Mouse (Mus musculus) c-Kit-positive CD71-positive TER-119-negative erythroid progenitor cells, embryonic 14.5 days (primary cell): ENCODE results near the gene Bcor.

Experiments used
- DNase-seq: peaks from one replicate; pipeline ENCODE4 v3.0.0-alpha.2; 2013; ENCODE audit warnings: low read depth

Bcor gene

GRCm38 (mm10) chrX:12065782-12066181, 94.4 kb downstream of the Bcor start:
- no peak for DNase-seq

DNA sequence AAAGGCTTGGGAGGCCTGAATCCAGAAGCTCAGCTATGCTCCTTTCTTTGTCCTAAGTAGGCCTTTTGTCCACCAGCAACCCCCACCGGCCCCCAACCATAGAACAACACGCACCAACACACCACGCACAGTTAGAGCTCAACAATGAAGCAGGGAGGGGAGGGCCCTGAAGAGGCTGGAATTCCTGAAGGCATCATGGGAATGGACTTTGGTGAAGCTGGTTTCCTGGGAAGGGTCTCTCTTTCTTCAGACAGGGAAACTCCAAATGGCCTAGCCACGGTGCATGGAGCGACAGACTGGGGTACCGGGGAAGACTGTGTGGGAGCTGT, 97.3 kb downstream of the Bcor start:
- DNase-seq = no peak

DNA sequence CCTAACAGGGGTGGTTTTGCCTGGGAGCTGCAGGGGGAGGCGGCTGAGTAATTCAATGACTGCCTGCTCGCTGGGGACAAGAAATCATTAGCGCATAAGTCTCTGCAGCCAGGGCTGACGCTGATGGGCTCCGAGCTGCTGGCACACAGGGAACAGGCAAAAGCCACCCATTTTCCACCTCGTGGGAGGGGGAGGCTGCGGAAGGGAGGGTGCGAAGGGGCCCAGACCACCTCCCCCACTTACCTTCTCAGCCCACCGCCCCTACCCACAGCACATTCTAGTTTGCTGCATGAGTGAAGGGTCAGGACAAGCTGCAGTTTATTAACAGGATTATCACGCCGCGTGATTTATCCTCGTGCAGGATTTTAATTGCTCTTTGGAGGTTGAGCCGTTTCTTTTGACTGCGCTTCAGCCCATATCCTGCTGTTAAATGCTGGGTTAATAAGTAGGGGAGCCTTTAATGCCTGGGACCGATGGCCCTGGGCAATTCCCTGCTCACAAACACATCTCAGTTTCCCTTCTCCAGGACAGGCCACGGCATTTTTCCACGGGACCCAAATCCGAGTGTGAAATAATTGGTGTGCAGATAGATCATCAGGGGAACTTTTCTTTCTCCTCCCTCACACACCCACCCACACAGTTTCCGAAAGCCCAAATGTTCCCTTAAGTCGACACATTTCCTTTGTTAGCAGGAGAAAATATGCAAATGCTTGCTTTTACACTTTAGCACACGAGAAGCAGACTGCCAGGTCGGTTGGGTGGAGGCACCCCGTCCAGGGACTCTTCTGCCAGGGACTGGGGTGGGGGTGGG, 97.8 kb downstream of the Bcor start:
- DNase-seq = no peak

DNA sequence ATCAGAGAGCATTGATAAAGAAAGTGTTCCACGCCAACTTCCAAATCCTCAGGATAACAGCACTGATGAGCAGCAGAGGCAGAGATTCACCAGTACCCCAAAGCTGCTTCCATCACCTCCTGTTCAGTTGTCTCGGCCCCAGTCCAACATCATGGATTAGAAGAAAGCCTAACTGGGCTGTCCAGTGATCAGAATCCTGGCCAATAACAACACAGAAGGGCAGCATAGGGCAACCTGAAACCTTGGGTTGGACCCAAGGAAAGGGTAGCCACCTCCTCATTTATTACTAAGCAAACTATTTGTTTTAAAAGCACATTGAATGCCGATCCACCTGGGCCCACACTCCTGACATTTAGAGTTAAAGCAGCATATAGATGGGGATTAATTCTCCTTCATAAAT, 99.3 kb downstream of the Bcor start:
- DNase-seq = no peak

DNA sequence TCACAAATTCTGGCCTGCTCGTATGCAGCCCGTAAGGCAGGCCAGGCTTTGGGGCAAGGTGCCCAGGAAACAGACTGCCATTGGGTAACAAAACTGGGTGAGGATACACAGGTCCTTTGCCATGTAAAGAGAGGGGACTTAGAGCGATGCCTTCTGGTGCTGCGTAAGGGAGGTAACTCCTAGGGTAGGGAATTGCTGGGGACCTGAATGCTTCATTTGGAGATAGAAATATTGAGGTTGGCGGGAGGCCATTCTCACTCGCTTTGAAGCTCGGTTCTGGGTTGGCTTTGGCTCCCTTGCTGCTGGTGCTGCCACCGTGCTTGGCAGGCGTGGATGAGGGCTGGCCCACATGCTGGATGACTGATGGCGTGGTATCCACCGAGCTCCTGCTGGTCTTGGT, 102.9 kb downstream of the Bcor start:
- no peak for DNase-seq

DNA sequence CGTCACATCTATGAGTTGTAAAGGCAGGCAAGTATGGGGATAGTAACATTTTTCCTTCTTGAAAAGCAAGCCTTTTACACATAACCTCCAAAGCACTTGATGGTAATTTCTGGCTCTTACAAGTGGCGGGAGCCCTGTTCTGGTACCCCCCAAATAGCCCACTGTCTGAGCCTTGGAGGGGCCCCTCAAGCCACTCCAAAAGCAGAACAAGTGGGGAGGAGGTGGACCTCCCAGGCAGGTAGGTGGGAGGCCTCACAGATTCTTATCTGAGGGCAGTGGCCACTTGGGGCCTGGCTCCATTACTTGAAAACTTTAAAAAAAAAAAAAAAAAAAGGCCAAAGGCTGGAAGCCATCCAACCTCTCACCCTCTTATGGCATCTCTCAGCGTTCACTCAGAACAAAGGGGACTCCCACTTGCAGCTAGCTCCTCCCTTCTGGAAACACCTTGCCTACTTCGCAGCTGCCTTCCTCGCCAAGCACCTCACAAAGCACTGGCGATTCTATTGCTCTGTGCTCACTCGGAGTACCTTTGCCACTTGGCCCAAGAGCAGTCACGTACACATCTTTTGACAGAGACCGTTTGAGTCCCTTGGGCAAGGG, 106.7 kb downstream of the Bcor start:
- no peak for DNase-seq

DNA sequence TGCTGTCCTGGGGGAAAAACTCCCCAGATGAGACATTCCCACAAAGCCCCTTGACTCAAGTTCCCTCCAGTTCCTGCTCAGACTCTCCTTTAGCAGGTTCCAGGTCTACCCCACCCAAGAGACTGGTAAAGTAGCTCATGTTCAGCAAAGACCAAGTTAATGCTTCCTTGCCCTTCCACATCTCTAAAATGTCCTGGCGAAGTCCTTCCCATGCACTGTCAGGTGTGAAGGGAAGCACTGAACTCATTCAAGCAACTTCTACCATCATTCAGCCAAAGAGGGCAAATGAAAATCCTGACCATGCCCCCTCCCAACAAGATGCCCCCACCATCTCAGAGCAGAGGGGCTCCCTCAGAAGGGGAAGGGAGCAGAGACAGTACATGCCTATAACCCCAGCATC, 107.5 kb downstream of the Bcor start:
- DNase-seq = no peak

DNA sequence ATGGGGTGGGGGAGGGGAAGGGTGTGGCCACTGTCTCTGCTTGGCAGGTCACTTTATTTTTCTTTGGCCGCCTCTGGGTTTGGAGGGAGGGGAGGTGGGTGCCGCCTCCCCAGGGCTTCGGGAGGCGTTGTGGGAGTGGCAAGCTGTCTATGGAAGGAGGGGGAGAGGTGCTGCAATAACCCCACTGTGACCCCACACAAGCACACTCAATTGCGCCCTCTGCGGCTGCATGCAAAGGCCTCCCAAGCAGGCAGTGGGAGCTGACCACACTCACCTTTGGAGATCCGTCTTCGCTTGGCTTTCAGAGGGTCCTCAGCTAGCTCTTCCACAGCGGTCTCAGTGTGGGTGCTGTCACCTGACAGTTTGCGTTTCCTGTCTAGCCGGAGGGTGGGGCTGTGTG, 111.4 kb downstream of the Bcor start:
- no peak for DNase-seq

GRCm38 (mm10) chrX:12048166-12048565, 112.0 kb downstream of the Bcor start:
- DNase-seq = no peak

GRCm38 (mm10) chrX:12047223-12047911, 112.8 kb downstream of the Bcor start:
- DNase-seq = no peak

DNA sequence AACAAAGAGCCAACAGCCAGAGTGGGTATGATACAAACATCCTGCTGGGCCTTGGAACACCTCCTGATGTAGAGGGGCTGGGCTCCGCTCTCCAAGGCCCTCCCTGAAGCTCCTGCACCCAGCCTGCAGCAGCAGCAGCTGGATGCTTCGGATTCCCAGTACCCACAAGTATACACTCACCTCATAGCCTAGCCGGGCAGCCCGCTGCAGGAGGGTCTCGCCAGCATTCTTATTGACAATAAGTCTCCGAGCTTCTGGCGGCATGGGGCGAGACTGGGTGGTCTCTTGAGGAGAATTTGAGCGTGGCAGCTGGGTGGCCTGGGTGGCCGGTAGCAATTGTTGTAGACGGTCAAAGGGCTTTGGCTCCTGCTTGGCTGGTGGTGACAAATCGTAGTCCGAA, 113.5 kb downstream of the Bcor start:
- DNase-seq = no peak

- DNase-seq = no peak
Observed at GRCm38 (mm10) chrX:12043352-12043751, 116.8 kb downstream of the Bcor start.

- no peak for DNase-seq
Observed at GRCm38 (mm10) chrX:12041453-12041852, 118.7 kb downstream of the Bcor start.

DNA sequence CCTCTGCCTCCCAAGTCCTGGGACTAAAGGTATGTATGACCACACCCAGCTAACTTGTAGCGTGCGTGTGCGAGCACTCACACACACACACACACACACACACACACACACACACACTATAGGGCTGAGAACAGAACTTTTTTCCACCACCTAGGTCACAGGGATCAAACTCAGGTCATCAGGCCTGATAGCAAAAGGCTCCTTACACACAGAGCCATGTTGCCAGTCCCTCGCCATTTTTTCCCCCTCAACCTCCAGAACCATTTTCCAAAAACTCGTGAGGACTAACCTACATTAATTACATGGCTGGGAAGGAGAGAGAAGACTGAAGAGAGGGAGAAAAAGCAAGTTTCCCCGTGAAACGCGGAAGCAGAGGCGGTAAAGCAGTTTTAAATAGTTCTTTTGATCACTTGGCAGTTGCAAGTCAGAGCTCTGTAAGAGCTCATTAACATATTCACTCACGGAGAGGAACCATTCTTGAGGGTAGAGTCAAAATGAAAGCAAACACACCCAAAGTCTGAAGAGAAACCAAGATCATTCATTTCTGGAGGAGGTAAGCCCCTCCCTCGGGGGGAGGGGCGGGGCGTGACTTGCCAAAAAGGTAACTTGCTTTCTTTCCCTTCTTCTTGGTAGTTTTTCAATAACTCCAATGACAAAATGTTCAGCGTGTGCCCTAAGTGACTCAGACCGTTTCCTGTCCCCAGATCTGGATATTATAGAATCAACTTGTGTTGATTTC, 145.3 kb downstream of the Bcor start:
- DNase-seq = no peak

DNA sequence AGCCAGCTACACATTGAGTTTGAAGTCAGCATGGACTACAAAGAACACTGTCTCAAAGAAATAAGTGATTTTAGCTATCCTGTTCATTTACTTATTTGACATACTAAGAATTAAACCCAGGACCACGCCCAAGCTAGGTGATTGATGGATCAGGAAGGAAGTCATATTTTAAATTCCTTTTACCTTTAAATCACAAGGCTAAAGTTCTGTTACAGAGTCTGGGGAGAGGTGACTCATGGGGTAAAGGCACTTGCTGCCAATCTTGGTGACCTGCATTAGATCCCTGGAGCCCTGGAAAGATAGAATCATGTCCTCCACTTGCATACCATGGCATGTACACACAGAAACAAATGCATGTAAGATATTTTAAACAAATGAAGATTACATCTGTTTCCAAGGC, 149.5 kb downstream of the Bcor start:
- no peak for DNase-seq

- no peak for DNase-seq
Observed at GRCm38 (mm10) chrX:12009046-12009445, 151.1 kb downstream of the Bcor start.

GRCm38 (mm10) chrX:12007832-12008540, 152.2 kb downstream of the Bcor start:
- no peak for DNase-seq

DNA sequence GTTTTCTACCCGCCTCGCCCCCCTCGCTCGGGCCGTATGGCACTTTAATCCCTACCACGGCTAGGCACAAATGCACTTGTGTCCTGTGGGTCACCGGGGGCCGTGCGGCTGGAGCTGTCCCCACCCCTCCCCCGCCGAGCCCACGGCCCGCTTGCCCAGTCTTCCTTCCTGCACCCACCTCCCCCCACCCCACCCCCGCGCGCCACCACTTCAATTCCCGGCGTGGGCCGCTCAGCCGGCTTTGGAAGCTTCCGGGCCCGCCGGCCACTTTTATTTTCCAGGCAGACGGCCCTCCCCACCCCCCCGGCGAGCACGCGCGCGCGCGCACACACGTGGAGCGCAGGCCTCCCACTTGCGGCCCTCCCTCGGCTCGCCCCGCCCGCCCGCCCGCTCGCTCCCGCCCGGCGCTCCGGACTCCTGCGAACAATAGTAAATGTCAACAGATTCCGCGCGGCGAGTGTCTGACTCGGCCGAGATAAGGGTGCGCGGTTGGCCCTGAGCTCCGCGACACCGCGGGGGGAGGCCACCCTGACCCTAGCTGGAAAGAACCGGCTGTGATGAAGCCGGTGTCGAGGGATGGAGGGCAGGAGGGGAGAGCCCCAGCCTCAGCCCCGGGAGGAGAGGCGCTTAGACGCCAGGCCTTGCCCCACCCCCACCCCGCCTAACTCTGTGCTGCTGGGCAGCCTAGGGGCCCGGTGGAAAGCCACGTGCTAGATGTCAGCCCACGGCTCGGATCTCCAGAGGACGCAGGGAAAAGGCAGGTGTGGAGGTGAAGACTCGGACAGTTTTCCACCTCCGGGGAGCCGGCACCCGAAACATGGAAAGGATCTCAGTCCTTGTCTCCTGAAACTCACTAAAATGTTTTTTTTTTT, 153.0 kb downstream of the Bcor start:
- no peak for DNase-seq

GRCm38 (mm10) chrX:12006031-12006881, 153.9 kb downstream of the Bcor start:
- no peak for DNase-seq
